Mouse (Mus musculus) C2C12 (cell line): ENCODE data around the gene Adam12.

ENCODE experiments used
- CEBPB ChIP-seq: IDR thresholded peaks from one replicate; pipeline ENCODE4 v1.6.1; 2011; ENCODE audit warnings: low read depth, mild to moderate bottlenecking, control low read depth, moderate library complexity
- CTCF ChIP-seq: IDR thresholded peaks from one replicate; pipeline ENCODE4 v1.5.1; 2011; ENCODE audit not compliant: control insufficient read depth, insufficient read depth, insufficient read length
- MAX ChIP-seq: IDR thresholded peaks from one replicate; pipeline ENCODE4 v1.6.1; 2011; ENCODE audit warnings: mild to moderate bottlenecking, control low read depth
- MYOG ChIP-seq: IDR thresholded peaks from one replicate; pipeline ENCODE4 v1.6.1; 2011; ENCODE audit not compliant: control insufficient read depth, insufficient read length; ENCODE audit errors: extremely low read depth
- USF1 ChIP-seq: IDR thresholded peaks from one replicate; pipeline ENCODE4 v1.6.1; 2011; ENCODE audit warnings: low read depth, mild to moderate bottlenecking, control low read depth, moderate library complexity

DNA sequence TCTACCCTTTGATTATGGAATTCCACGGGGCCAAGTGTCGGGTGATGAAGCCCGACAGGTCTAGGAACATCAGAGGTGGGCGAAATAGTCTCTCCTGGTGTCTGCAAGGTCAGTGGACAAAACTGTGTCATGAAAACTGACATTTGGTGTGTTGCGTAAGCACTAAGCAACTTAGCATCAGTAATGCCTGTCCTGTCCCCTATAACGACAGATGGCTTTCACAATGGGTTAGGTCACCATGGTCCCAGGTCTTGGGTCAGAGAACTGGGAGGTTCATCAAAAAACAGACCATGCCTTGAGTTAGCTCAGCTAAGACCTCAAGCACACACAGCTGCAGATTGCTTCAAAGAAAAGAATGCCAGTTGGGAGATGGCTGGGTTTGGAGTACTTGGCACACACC lies 200.2 kb downstream of the Adam12 start:
- no peak for TF ChIP-seq CTCF
- no peak for TF ChIP-seq MAX
- TF ChIP-seq USF1, result no peak
- no peak for TF ChIP-seq MYOG
- TF ChIP-seq CEBPB, result peak; percentile 31
